Mouse (Mus musculus) forebrain, embryonic 13.5 days (tissue): Measurements from ENCODE around the gene Olfr341. TPM values are rescaled to one million over a fixed set of nuclear protein-coding genes. Genes with fewer than 3 reads are reported as not detected.

Source experiments
- ATAC-seq: fragments of 200-750 bp; cut with Nextera tagmentation; 2 replicates; pipeline ENCODE4 v1.8.0; 2017
- H3K27ac ChIP-seq: fragments of 300-500 bp; sonication (generic); 2 replicates; pipeline ENCODE4 v1.5.1; 2015; ENCODE audit warnings: inconsistent platforms, mild to moderate bottlenecking, moderate library complexity
- H3K27me3 ChIP-seq: fragments of 300-500 bp; sonication (generic); 2 replicates; pipeline ENCODE4 v1.6.1; 2015; ENCODE audit warnings: mild to moderate bottlenecking, inconsistent platforms
- H3K36me3 ChIP-seq: fragments of 300-500 bp; sonication (generic); 2 replicates; pipeline ENCODE4 v1.6.1; 2015; ENCODE audit warnings: mild to moderate bottlenecking, inconsistent platforms; ENCODE audit not compliant: poor library complexity, severe bottlenecking
- H3K4me1 ChIP-seq: fragments of 300-500 bp; sonication (generic); 2 replicates; pipeline ENCODE4 v1.6.1; 2015; ENCODE audit warnings: inconsistent platforms
- H3K4me2 ChIP-seq: fragments of 300-500 bp; sonication (generic); 2 replicates; pipeline ENCODE4 v1.6.1; 2015; ENCODE audit warnings: inconsistent platforms, mild to moderate bottlenecking, moderate library complexity
- H3K4me3 ChIP-seq: fragments of 300-500 bp; sonication (generic); 2 replicates; pipeline ENCODE4 v1.5.1; 2015; ENCODE audit warnings: mild to moderate bottlenecking, inconsistent platforms
- H3K9ac ChIP-seq: fragments of 300-500 bp; sonication (generic); 2 replicates; pipeline ENCODE4 v1.6.1; 2015; ENCODE audit warnings: mild to moderate bottlenecking, inconsistent platforms
- H3K9me3 ChIP-seq: fragments of 300-500 bp; sonication (generic); replicated peaks from 2 replicates; pipeline ENCODE4 v1.6.1; 2016; ENCODE audit warnings: inconsistent platforms
- WGBS: fragments of 180-500 bp; shearing (Covaris S2); methylation state at CpG from one replicate; pipeline ENCODE4 v1.1.7; 2015; 5-methylcytosine and 5-hydroxymethylcytosine counted together
- polyA plus RNA-seq: library from polyadenylated mRNA; unstranded; fragments of >200 nt; fragmentation: Nextera tagmentation; extraction: Ambion mirVana; gene quantifications from 2 replicates; pipeline ENCODE4 v1.2.1, GENCODE M21; 2015

The Olfr341 gene
- polyA plus RNA-seq = not detected in 2 replicates

DNA sequence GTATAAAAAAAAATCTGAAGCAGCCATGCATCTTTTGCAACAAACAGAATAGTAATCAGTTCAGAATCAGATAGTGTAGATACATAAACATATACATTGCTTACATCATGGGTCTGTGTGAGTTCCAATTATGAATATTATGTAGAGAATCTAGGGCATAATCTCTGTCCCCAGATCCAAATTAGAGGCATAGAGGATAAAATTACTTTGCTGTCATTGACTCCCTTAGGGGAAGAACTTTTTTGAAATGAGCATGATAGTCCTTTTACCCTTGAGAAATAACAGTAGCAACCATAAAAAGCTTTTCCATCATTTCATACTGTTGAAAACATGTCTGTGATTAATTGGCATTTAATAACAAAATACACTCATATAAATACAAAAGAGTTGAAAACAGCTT is at the start of gene Olfr341:
Gene Olfr341, minus strand, starts transcription at position 101 of the 400 bp plus-strand sequence.
- Histone ChIP-seq H3K4me1 (no peaks in the 10 kb centered on the region), H3K36me3 (no peaks in the 10 kb centered on the region), H3K9me3 (peaks cover 12% of the 10 kb centered on the region), H3K27me3 (no peaks in the 10 kb centered on the region), H3K27ac (no peak within 1 kb of the TSS), H3K4me3 (no peak within 1 kb of the TSS), H3K9ac (no peak within 1 kb of the TSS), H3K4me2 (no peak within 1 kb of the TSS)
- no peak for ATAC-seq

DNA sequence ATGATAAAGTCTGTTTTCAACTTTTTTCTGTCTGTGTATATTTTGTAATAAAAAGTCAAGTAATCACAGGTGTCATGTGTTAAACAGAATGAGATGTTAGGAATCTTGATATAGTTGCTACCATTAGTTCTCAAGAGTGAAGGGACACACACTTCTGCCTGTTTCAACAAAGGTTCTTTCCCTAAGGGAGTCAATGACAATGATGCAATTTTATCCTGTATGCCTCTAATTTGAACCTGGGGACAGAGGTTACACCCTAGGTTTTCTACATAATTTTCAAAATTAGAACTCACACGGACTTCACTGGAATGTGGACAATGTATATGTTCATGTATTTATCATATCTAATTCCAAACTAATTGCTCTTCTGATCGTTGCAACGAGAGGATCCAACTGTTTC is 42.4 kb upstream of the Olfr341 start, which contains the start of gene Olfr342:
Gene Olfr342, plus strand, starts transcription at position 301 of the 400 bp plus-strand sequence.
- no peak for ATAC-seq
- Histone ChIP-seq H3K36me3 (no peaks in the 10 kb centered on the region), H3K4me2 (no peak within 1 kb of the TSS), H3K4me3 (no peak within 1 kb of the TSS), H3K9me3 (peaks cover 31% of the 10 kb centered on the region), H3K4me1 (no peaks in the 10 kb centered on the region), H3K27me3 (no peaks in the 10 kb centered on the region), H3K27ac (no peak within 1 kb of the TSS), H3K9ac (no peak within 1 kb of the TSS)
- WGBS = 61% methylated on average over 3 of the region's 3 CpGs

DNA sequence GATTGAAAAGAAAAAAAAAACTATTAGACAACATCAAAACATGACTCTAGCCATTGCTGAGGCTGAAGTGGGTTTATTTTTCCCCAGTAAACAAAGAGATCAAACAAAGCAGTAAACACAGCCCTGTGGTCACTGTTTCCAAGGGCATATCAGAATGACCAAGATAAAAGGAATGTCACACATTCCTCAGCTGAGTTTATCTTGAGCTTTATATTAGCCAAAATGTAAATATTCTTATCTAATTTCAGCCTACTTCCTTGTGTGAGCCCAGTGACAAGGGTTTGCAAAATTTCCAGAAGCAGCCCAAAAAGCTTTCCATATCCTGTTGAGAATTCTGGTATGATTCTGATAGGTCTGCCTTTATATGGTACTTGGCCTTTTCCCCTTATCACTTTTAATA is 8.6 kb downstream of the Olfr341 start:
- Histone ChIP-seq H3K9ac (no peak overlapping the region), H3K27ac (no peak overlapping the region), H3K9me3 (peaks cover 27% of the 10 kb centered on the region), H3K27me3 (no peaks in the 10 kb centered on the region), H3K4me2 (no peak overlapping the region), H3K4me1 (no peaks in the 10 kb centered on the region), H3K36me3 (no peaks in the 10 kb centered on the region), H3K4me3 (no peak overlapping the region)
- ATAC-seq = no peak

DNA sequence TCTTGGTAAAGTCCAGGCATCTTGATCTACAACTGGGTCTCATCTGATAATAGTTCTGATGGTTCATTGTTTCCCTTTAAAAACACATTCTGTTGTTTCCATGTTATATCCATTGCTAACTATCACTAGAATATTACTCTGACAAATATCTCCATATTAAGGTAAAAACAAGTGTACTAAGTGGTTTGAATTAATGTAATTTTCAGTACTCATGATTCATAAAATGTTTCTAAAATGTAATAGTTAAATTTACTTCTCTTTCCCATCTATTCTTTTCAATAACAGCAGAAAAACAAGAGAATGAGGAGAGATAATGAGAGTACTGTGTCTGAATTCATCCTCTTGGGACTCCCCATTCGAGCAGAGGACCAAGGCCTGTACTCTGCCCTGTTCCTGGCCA is 30.0 kb downstream of the Olfr341 start, which contains the start of gene Olfr340:
Gene Olfr340, plus strand, starts transcription at position 301 of the 400 bp plus-strand sequence.
- Histone ChIP-seq H3K27ac (no peak within 1 kb of the TSS), H3K4me1 (no peaks in the 10 kb centered on the region), H3K4me3 (no peak within 1 kb of the TSS), H3K36me3 (no peaks in the 10 kb centered on the region), H3K4me2 (no peak within 1 kb of the TSS), H3K9me3 (peaks cover 9% of the 10 kb centered on the region), H3K9ac (no peak within 1 kb of the TSS), H3K27me3 (no peaks in the 10 kb centered on the region)
- 87% methylated on average over 1 of the region's 1 CpGs for WGBS
- no peak for ATAC-seq

Other genes starting within 250 kb of the Olfr341 start
- gene Olfr338, start 108.9 kb downstream of the Olfr341 start, polyA plus RNA-seq = 0.03 TPM in 1 of 2 replicates, not detected in the other
- not detected in 2 replicates for gene Olfr339, start 63.5 kb downstream of the Olfr341 start, polyA plus RNA-seq
- gene Olfr340, start 29.9 kb downstream of the Olfr341 start, polyA plus RNA-seq = not detected in 2 replicates
- gene Olfr342, start 42.5 kb upstream of the Olfr341 start, polyA plus RNA-seq = not detected in 2 replicates
- not detected in 2 replicates for gene Olfr344, start 84.2 kb upstream of the Olfr341 start, polyA plus RNA-seq
- gene Olfr345, start 157.6 kb upstream of the Olfr341 start, polyA plus RNA-seq = not detected in 2 replicates
- not detected in 2 replicates for gene Olfr346, start 203.3 kb upstream of the Olfr341 start, polyA plus RNA-seq
- not detected in 2 replicates for gene Olfr347, start 249.4 kb upstream of the Olfr341 start, polyA plus RNA-seq